Mouse (Mus musculus) ES-Bruce4 (cell line): Measurements from ENCODE around the gene Rassf1. TPM values are rescaled to one million over a fixed set of nuclear protein-coding genes. Genes with fewer than 3 reads are reported as not detected.
A peak's percentile ranks its signal among the peaks of the same experiment; 100 is the strongest.

ENCODE experiments used
- H3K27ac ChIP-seq: 2 replicates; pipeline ENCODE4 v1.5.1; 2012; ENCODE audit warnings: low read length, inconsistent platforms; ENCODE audit not compliant: insufficient read depth
- H3K27me3 ChIP-seq: 2 replicates; pipeline ENCODE4 v1.6.1; 2012; ENCODE audit warnings: mild to moderate bottlenecking, low read length, inconsistent platforms; ENCODE audit not compliant: control insufficient read depth, poor library complexity, insufficient read depth, severe bottlenecking
- H3K36me3 ChIP-seq: 2 replicates; pipeline ENCODE4 v1.6.1; 2012; ENCODE audit warnings: inconsistent platforms, mild to moderate bottlenecking, low read length, moderate library complexity; ENCODE audit not compliant: control insufficient read depth, poor library complexity, insufficient read depth, severe bottlenecking
- H3K4me1 ChIP-seq: one replicate; pipeline ENCODE4 v1.8.1; 2011; ENCODE audit warnings: low read length; ENCODE audit not compliant: control insufficient read depth, insufficient read depth
- H3K4me3 ChIP-seq: 2 replicates; pipeline ENCODE4 v1.5.1; 2011; ENCODE audit warnings: low read depth, mild to moderate bottlenecking, low read length
- H3K9ac ChIP-seq: 2 replicates; pipeline ENCODE4 v1.6.1; 2012; ENCODE audit warnings: low read depth, mild to moderate bottlenecking, inconsistent platforms; ENCODE audit not compliant: poor library complexity, severe bottlenecking
- H3K9me3 ChIP-seq: replicated peaks from 2 replicates; pipeline ENCODE4 v1.6.1; 2012; ENCODE audit warnings: mild to moderate bottlenecking, low read length, inconsistent platforms; ENCODE audit not compliant: control insufficient read depth, poor library complexity, insufficient read depth, severe bottlenecking
- CTCF ChIP-seq: IDR thresholded peaks from one replicate; pipeline ENCODE4 v1.8.1; 2011; ENCODE audit warnings: low read depth, low read length
- EP300 ChIP-seq: IDR thresholded peaks from 2 replicates; pipeline ENCODE4 v1.6.1; 2011; ENCODE audit warnings: low read depth, low read length; ENCODE audit not compliant: insufficient read depth
- POLR2A ChIP-seq: IDR thresholded peaks from one replicate; pipeline ENCODE4 v1.8.1; 2011; ENCODE audit warnings: low read length; ENCODE audit not compliant: insufficient read depth
- polyA plus RNA-seq: library from polyadenylated mRNA; stranded (reverse); fragments of >200 nt; gene quantifications from 2 replicates; pipeline ENCODE4 v1.2.4, GENCODE M21; 2011; ENCODE audit warnings: low read depth; ENCODE audit not compliant: missing spikeins, insufficient read depth, insufficient read length

The Rassf1 gene
- polyA plus RNA-seq, 1 experiment: 24.8 TPM

- H3K9ac ChIP-seq: peak overlapping the region; percentile 87
- peaks cover 12% of the 10 kb centered on the region for H3K36me3 ChIP-seq
- peak overlapping the region; percentile 81 for H3K4me3 ChIP-seq
- no peaks in the 10 kb centered on the region for H3K27me3 ChIP-seq
- H3K27ac ChIP-seq: no peak overlapping the region; the same call in 1 of the 2 replicates
- TF ChIP-seq EP300 (no peak), POLR2A (no peak), CTCF (no peak)
- no peaks in the 10 kb centered on the region for H3K9me3 ChIP-seq
- peaks cover 2% of the 10 kb centered on the region for H3K4me1 ChIP-seq
These were observed 17.2 kb downstream of the Rassf1 start for GRCm38 (mm10) chr9:107568331-107569261.

- Histone ChIP-seq H3K9ac (peak overlapping the region; percentile 87), H3K9me3 (no peaks in the 10 kb centered on the region), H3K36me3 (peaks cover 12% of the 10 kb centered on the region), H3K4me1 (peaks cover 2% of the 10 kb centered on the region), H3K4me3 (peak overlapping the region; percentile 81), H3K27me3 (no peaks in the 10 kb centered on the region), H3K27ac (no peak overlapping the region)
- no peak for TF ChIP-seq CTCF
- no peak for TF ChIP-seq POLR2A
- no peak for TF ChIP-seq EP300
These were observed 17.9 kb downstream of the Rassf1 start for GRCm38 (mm10) chr9:107569270-107569669.

GRCm38 (mm10) chr9:107570016-107570415 is 18.7 kb downstream of the Rassf1 start:
- H3K9ac ChIP-seq: peak overlapping the region; percentile 87

GRCm38 (mm10) chr9:107570845-107571244 is 19.5 kb downstream of the Rassf1 start:
- Histone ChIP-seq H3K27ac (no peak overlapping the region), H3K27me3 (no peaks in the 10 kb centered on the region), H3K9me3 (no peaks in the 10 kb centered on the region), H3K4me1 (peaks cover 2% of the 10 kb centered on the region), H3K36me3 (peaks cover 12% of the 10 kb centered on the region), H3K4me3 (no peak overlapping the region), H3K9ac (peak overlapping the region; percentile 87; the same call in 1 of the 2 replicates)
- TF ChIP-seq CTCF (no peak), EP300 (no peak), POLR2A (no peak)

More at GRCm38 (mm10) chr9:107570016-107570415, 18.7 kb downstream of the Rassf1 start:
- Histone ChIP-seq H3K27ac (no peak overlapping the region; the same call in 1 of the 2 replicates), H3K27me3 (no peaks in the 10 kb centered on the region), H3K4me1 (peaks cover 2% of the 10 kb centered on the region), H3K36me3 (peaks cover 12% of the 10 kb centered on the region), H3K9me3 (no peaks in the 10 kb centered on the region), H3K4me3 (peak overlapping the region; percentile 81)
- TF ChIP-seq POLR2A: no peak
- TF ChIP-seq EP300: no peak
- no peak for TF ChIP-seq CTCF

- peaks cover 12% of the 10 kb centered on the region for H3K36me3 ChIP-seq
- H3K9me3 ChIP-seq: no peaks in the 10 kb centered on the region
- peaks cover 4% of the 10 kb centered on the region for H3K4me1 ChIP-seq
- H3K9ac ChIP-seq: no peak overlapping the region
- H3K4me3 ChIP-seq: no peak overlapping the region
- H3K27me3 ChIP-seq: no peaks in the 10 kb centered on the region
- H3K27ac ChIP-seq: no peak overlapping the region
- TF ChIP-seq EP300 (no peak), CTCF (no peak), POLR2A (no peak)
These were observed 20.4 kb downstream of the Rassf1 start for GRCm38 (mm10) chr9:107571534-107572326.

GRCm38 (mm10) chr9:107572327-107572662 is 20.9 kb downstream of the Rassf1 start:
- Histone ChIP-seq H3K36me3 (peaks cover 12% of the 10 kb centered on the region), H3K9ac (no peak overlapping the region), H3K27me3 (no peaks in the 10 kb centered on the region), H3K27ac (no peak overlapping the region), H3K4me3 (no peak overlapping the region), H3K9me3 (no peaks in the 10 kb centered on the region), H3K4me1 (peaks cover 4% of the 10 kb centered on the region)
- no peak for TF ChIP-seq POLR2A
- no peak for TF ChIP-seq EP300
- TF ChIP-seq CTCF: no peak
